Mouse (Mus musculus): Measurements from ENCODE around the gene Supt6. TPM values are rescaled to one million over a fixed set of nuclear protein-coding genes. Genes with fewer than 3 reads are reported as not detected.

Supt6 gene
- polyA plus RNA-seq, 2 experiments: 7.4 to 8.4 TPM

- H3K4me3 ChIP-seq (ENCODE audit: insufficient read depth in 1 of 2, low read depth in 2 of 2, low read length in 2 of 2): peak overlapping the region; percentile 86 to 90
- ATAC-seq (ENCODE audit: insufficient read depth): no peak
- TF ChIP-seq CTCF (IDR thresholded peaks at IDR 0.05; ENCODE audit: low read depth): no peak
- H3K4me2 ChIP-seq (ENCODE audit: low read depth): peak overlapping the region; percentile 99
- DNase-seq (ENCODE audit: low read depth in 3 of 3, low spot score in 3 of 3): peak in 1 of 3 experiments; percentile 70
- H3K27ac ChIP-seq: peak overlapping the region; percentile 96
- H3K4me1 ChIP-seq (replicated peaks; ENCODE audit: control insufficient read depth in 2 of 2, insufficient read depth in 2 of 2, low read length in 1 of 2): peaks cover 20 to 26% of the 10 kb centered on the region in 2 experiments
- peak overlapping the region; percentile 99 for H3K9ac ChIP-seq (replicated peaks)
- H3K36me3 ChIP-seq (replicated peaks; ENCODE audit: control insufficient read depth, insufficient read depth, low read depth): peaks cover 27% of the 10 kb centered on the region
- no peaks in the 10 kb centered on the region for H3K9me3 ChIP-seq (ENCODE audit: control insufficient read depth, low read length)
- H3K27me3 ChIP-seq (ENCODE audit: control insufficient read depth, insufficient read depth, low read length): no peaks in the 10 kb centered on the region
- under 1% methylated on average over 23 of the region's 23 CpGs for WGBS (ENCODE audit: insufficient replicate concordance)
Observed at GRCm38 (mm10) chr11:78176905-78177331, 68.9 kb downstream of the Supt6 start.

- Histone ChIP-seq H3K4me3 (ENCODE audit: insufficient read depth in 1 of 2, low read depth in 2 of 2, low read length in 2 of 2) (peak within 1 kb of the TSS; percentile 86 to 90), H3K9me3 (ENCODE audit: control insufficient read depth, low read length) (no peaks in the 10 kb centered on the region), H3K9ac (replicated peaks) (peak within 1 kb of the TSS; percentile 99), H3K27me3 (ENCODE audit: control insufficient read depth, insufficient read depth, low read length) (no peaks in the 10 kb centered on the region), H3K27ac (peak within 1 kb of the TSS; percentile 96), H3K36me3 (replicated peaks; ENCODE audit: control insufficient read depth, insufficient read depth, low read depth) (peaks cover 23% of the 10 kb centered on the region), H3K4me2 (ENCODE audit: low read depth) (peak within 1 kb of the TSS; percentile 99), H3K4me1 (replicated peaks; ENCODE audit: control insufficient read depth in 2 of 2, insufficient read depth in 2 of 2, low read length in 1 of 2) (peaks cover 16 to 26% of the 10 kb centered on the region in 2 experiments)
- peak; percentile 58; the same call in 1 of the 2 replicates for ATAC-seq (ENCODE audit: insufficient read depth)
- DNase-seq (ENCODE audit: low read depth in 3 of 3, low spot score in 3 of 3): peak; percentile 80 to 93 (median 87)
- no peak for TF ChIP-seq CTCF (IDR thresholded peaks at IDR 0.05; ENCODE audit: low read depth)
- no peak; the same call in 1 of the 2 replicates for TF ChIP-seq EP300 (IDR thresholded peaks at IDR 0.05; ENCODE audit: low read depth)
- WGBS (ENCODE audit: insufficient replicate concordance): under 1% methylated on average over 32 of the region's 32 CpGs
Observed at GRCm38 (mm10) chr11:78176402-78176862, 69.4 kb downstream of the Supt6 start, which contains the start of the genes Nek8 and Tlcd1. Nek8 (minus strand) TSS chr11:78176675. Tlcd1 (plus strand) TSS chr11:78176711.

- Histone ChIP-seq H3K4me1 (replicated peaks; ENCODE audit: control insufficient read depth in 2 of 2, insufficient read depth in 2 of 2, low read length in 1 of 2) (peaks cover 16 to 23% of the 10 kb centered on the region in 2 experiments), H3K27ac (peak overlapping the region; percentile 96), H3K4me2 (ENCODE audit: low read depth) (peak overlapping the region; percentile 99), H3K27me3 (ENCODE audit: control insufficient read depth, insufficient read depth, low read length) (no peaks in the 10 kb centered on the region), H3K4me3 (ENCODE audit: insufficient read depth in 1 of 2, low read depth in 2 of 2, low read length in 2 of 2) (peak overlapping the region; percentile 33 to 86), H3K9ac (replicated peaks) (peak overlapping the region; percentile 99), H3K36me3 (replicated peaks; ENCODE audit: control insufficient read depth, insufficient read depth, low read depth) (peaks cover 17% of the 10 kb centered on the region), H3K9me3 (ENCODE audit: control insufficient read depth, low read length) (no peaks in the 10 kb centered on the region)
- DNase-seq (ENCODE audit: low read depth in 3 of 3, low spot score in 3 of 3) (peak in 2 of 3 experiments; percentile 93 to 95), ATAC-seq (ENCODE audit: insufficient read depth) (peak; percentile 0)
- 1% methylated on average over 9 of the region's 10 CpGs for WGBS (ENCODE audit: insufficient replicate concordance)
- TF ChIP-seq EP300 (IDR thresholded peaks at IDR 0.05; ENCODE audit: low read depth) (peak; percentile 49), CTCF (IDR thresholded peaks at IDR 0.05; ENCODE audit: low read depth) (peak; percentile 23; the same call in 1 of the 2 replicates)
Observed at GRCm38 (mm10) chr11:78175771-78176401, 69.9 kb downstream of the Supt6 start.

GRCm38 (mm10) chr11:78174506-78174905 is 71.3 kb downstream of the Supt6 start:
- DNase-seq (ENCODE audit: low read depth in 3 of 3, low spot score in 3 of 3): no peak
- Histone ChIP-seq H3K4me2 (ENCODE audit: low read depth) (no peak overlapping the region), H3K9ac (replicated peaks) (no peak overlapping the region), H3K4me3 (ENCODE audit: insufficient read depth in 1 of 2, low read depth in 2 of 2, low read length in 2 of 2) (no peak overlapping the region), H3K9me3 (ENCODE audit: control insufficient read depth, low read length) (no peaks in the 10 kb centered on the region), H3K27ac (no peak overlapping the region), H3K36me3 (replicated peaks; ENCODE audit: control insufficient read depth, insufficient read depth, low read depth) (peaks cover 3% of the 10 kb centered on the region), H3K27me3 (ENCODE audit: control insufficient read depth, insufficient read depth, low read length) (no peaks in the 10 kb centered on the region), H3K4me1 (replicated peaks; ENCODE audit: control insufficient read depth in 2 of 2, insufficient read depth in 2 of 2, low read length in 1 of 2) (peaks cover 15 to 17% of the 10 kb centered on the region in 2 experiments)
- no peak for ATAC-seq (ENCODE audit: insufficient read depth)
- WGBS (ENCODE audit: insufficient replicate concordance): 83% methylated on average over 3 of the region's 3 CpGs
- no peak for TF ChIP-seq CTCF (IDR thresholded peaks at IDR 0.05; ENCODE audit: low read depth)
- no peak for TF ChIP-seq EP300 (IDR thresholded peaks at IDR 0.05; ENCODE audit: low read depth)

GRCm38 (mm10) chr11:78172748-78173383 is 72.9 kb downstream of the Supt6 start:
- H3K4me1 ChIP-seq (replicated peaks; ENCODE audit: control insufficient read depth in 2 of 2, insufficient read depth in 2 of 2, low read length in 1 of 2): peaks cover 31 to 32% of the 10 kb centered on the region in 2 experiments
- no peaks in the 10 kb centered on the region for H3K9me3 ChIP-seq (ENCODE audit: control insufficient read depth, low read length)
- H3K36me3 ChIP-seq (replicated peaks; ENCODE audit: control insufficient read depth, insufficient read depth, low read depth): no peaks in the 10 kb centered on the region
- no peak overlapping the region for H3K27ac ChIP-seq
- no peak overlapping the region for H3K4me3 ChIP-seq (ENCODE audit: insufficient read depth in 1 of 2, low read depth in 2 of 2, low read length in 2 of 2)
- H3K27me3 ChIP-seq (ENCODE audit: control insufficient read depth, insufficient read depth, low read length): no peaks in the 10 kb centered on the region
- ATAC-seq (ENCODE audit: insufficient read depth) (no peak), DNase-seq (ENCODE audit: low read depth in 3 of 3, low spot score in 3 of 3) (no peak)
- no peak overlapping the region for H3K9ac ChIP-seq (replicated peaks)
- TF ChIP-seq EP300 (IDR thresholded peaks at IDR 0.05; ENCODE audit: low read depth): no peak
- TF ChIP-seq CTCF (IDR thresholded peaks at IDR 0.05; ENCODE audit: low read depth): no peak
- no peak overlapping the region for H3K4me2 ChIP-seq (ENCODE audit: low read depth)
- 82% methylated on average over 19 of the region's 19 CpGs for WGBS (ENCODE audit: insufficient replicate concordance)

Measured in liver, embryonic 14.5 days (tissue).